Mouse (Mus musculus) hindbrain, embryonic 11.5 days (tissue): ENCODE results near the gene Rpl23. TPM values are rescaled to one million over a fixed set of nuclear protein-coding genes. Genes with fewer than 3 reads are reported as not detected.

Experiments
- ATAC-seq: fragments of 200-750 bp; cut with Nextera tagmentation; 2 replicates; pipeline ENCODE4 v1.8.0; 2017; ENCODE audit warnings: mild to moderate bottlenecking, moderate TSS enrichment, moderate library complexity; ENCODE audit not compliant: low FRiP score
- DNase-seq: peaks from one replicate; pipeline ENCODE4 v3.0.0-alpha.2; 2015; ENCODE audit warnings: low spot score
- H3K27ac ChIP-seq: fragments of 300-500 bp; sonication (generic); 2 replicates; pipeline ENCODE4 v1.5.1; 2014; ENCODE audit warnings: mild to moderate bottlenecking, low read depth, low read length
- H3K27me3 ChIP-seq: fragments of 300-500 bp; sonication (generic); 2 replicates; pipeline ENCODE4 v1.6.1; 2014; ENCODE audit warnings: mild to moderate bottlenecking, low read length, moderate library complexity, mixed read lengths; ENCODE audit not compliant: control insufficient read depth, insufficient read depth
- H3K36me3 ChIP-seq: fragments of 300-500 bp; sonication (generic); 2 replicates; pipeline ENCODE4 v1.6.1; 2014; ENCODE audit warnings: mild to moderate bottlenecking, low read length, moderate library complexity, mixed read lengths; ENCODE audit not compliant: control insufficient read depth, insufficient read depth
- H3K4me1 ChIP-seq: fragments of 300-500 bp; sonication (generic); replicated peaks from 2 replicates; pipeline ENCODE4 v1.6.1; 2014; ENCODE audit warnings: low read length, mixed read lengths; ENCODE audit not compliant: control insufficient read depth, insufficient read depth
- H3K4me2 ChIP-seq: fragments of 300-500 bp; sonication (generic); replicated peaks from 2 replicates; pipeline ENCODE4 v1.6.1; 2014; ENCODE audit warnings: mild to moderate bottlenecking, low read depth, low read length
- H3K4me3 ChIP-seq: fragments of 300-500 bp; sonication (generic); 2 replicates; pipeline ENCODE4 v1.5.1; 2014; ENCODE audit warnings: low read depth, low read length
- H3K9ac ChIP-seq: fragments of 300-500 bp; sonication (generic); 2 replicates; pipeline ENCODE4 v1.6.1; 2014; ENCODE audit warnings: low read depth, low read length
- H3K9me3 ChIP-seq: fragments of 300-500 bp; sonication (generic); 2 replicates; pipeline ENCODE4 v1.6.1; 2016; ENCODE audit warnings: low read length; ENCODE audit not compliant: control insufficient read depth
- WGBS: fragments of 180-500 bp; shearing (Covaris S2); extraction: QIAGEN DNeasy Blood & Tissue Kit; methylation state at CpG from one replicate; pipeline ENCODE4 v1.1.7; 2014; 5-methylcytosine and 5-hydroxymethylcytosine counted together
- polyA plus RNA-seq: library from polyadenylated mRNA; unstranded; fragments of >200 nt; fragmentation: Nextera tagmentation; extraction: Ambion mirVana; gene quantifications from 2 replicates; pipeline ENCODE4 v1.2.1, GENCODE M21; 2014

Rpl23 gene
- polyA plus RNA-seq, 1 experiment from 2014 or later, result 458 TPM

DNA sequence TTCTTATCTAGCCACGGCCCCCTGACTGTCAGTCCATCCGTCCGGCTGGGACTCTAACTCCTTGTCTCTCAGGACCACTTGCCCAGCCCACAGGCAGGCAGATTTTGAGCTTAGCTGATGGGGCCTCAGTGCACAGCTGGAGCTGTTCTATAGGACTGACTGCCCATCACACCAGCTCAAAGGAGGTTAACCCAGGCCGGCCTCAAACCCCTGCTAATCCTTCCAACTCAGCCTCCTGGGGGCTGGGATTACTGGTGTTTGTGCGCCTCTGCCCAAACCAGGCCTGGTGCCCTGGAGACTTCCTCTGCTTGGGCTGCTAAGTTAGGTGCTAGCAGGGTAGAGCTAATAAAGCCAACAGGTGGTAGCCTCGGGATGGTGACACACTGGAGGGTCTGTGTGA lies 35.8 kb upstream of the Rpl23 start:
- ATAC-seq (no peak), DNase-seq (peak; percentile 25)
- Histone ChIP-seq H3K9me3 (no peaks in the 10 kb centered on the region), H3K4me3 (no peak overlapping the region), H3K27ac (peak overlapping the region; percentile 83), H3K9ac (peak overlapping the region; percentile 65; the same call in 1 of the 2 replicates), H3K36me3 (no peaks in the 10 kb centered on the region), H3K4me2 (no peak overlapping the region), H3K4me1 (peaks cover 19% of the 10 kb centered on the region), H3K27me3 (no peaks in the 10 kb centered on the region)
- WGBS, result 40% methylated on average over 6 of the region's 6 CpGs

DNA sequence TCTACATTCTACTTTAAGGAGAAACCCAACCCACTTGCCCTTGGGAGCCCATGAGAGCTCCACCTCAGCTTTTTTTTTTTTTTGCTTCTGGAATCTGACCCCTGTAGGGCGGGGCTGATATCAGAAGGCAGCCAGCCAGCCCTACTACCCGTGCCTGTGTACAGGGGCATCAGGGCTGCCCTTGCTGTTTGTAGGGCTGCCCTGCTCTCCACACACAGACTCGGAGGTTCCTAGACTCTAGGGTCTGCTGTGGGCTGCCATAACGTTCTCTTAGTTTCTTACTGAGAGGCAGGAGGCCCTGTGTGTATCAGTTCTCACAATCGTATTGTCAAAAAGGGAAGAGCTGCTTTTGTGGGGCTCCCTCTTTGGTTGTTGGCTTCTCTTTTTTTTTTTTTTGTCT lies 35.1 kb upstream of the Rpl23 start:
- peaks cover 25% of the 10 kb centered on the region for H3K4me1 ChIP-seq
- H3K27ac ChIP-seq, result 0 out of 2 replicates have a peak overlapping the region, but pooled peaks have one; percentile 47
- no peaks in the 10 kb centered on the region for H3K9me3 ChIP-seq
- no peak for DNase-seq
- WGBS, result 38% methylated on average over 5 of the region's 5 CpGs
- H3K4me3 ChIP-seq, result no peak overlapping the region
- H3K27me3 ChIP-seq, result no peaks in the 10 kb centered on the region
- H3K4me2 ChIP-seq, result no peak overlapping the region
- no peaks in the 10 kb centered on the region for H3K36me3 ChIP-seq
- H3K9ac ChIP-seq, result no peak overlapping the region
- ATAC-seq, result no peak

- H3K27me3 ChIP-seq, result no peaks in the 10 kb centered on the region
- H3K9ac ChIP-seq, result no peak overlapping the region
- no peak overlapping the region for H3K27ac ChIP-seq
- 57% methylated on average over 9 of the region's 9 CpGs for WGBS
- no peaks in the 10 kb centered on the region for H3K36me3 ChIP-seq
- H3K4me3 ChIP-seq, result no peak overlapping the region
- H3K4me2 ChIP-seq, result no peak overlapping the region
- H3K4me1 ChIP-seq, result peaks cover 28% of the 10 kb centered on the region
- DNase-seq, result no peak
- no peaks in the 10 kb centered on the region for H3K9me3 ChIP-seq
- ATAC-seq, result no peak
These were observed 34.7 kb upstream of the Rpl23 start for GRCm38 (mm10) chr11:97816916-97817315.

GRCm38 (mm10) chr11:97816176-97816575 lies 33.9 kb upstream of the Rpl23 start:
- H3K9ac ChIP-seq, result no peak overlapping the region
- H3K4me3 ChIP-seq, result no peak overlapping the region
- no peaks in the 10 kb centered on the region for H3K27me3 ChIP-seq
- WGBS, result 79% methylated on average over 5 of the region's 5 CpGs
- no peak for DNase-seq
- no peak for ATAC-seq
- no peaks in the 10 kb centered on the region for H3K36me3 ChIP-seq
- no peaks in the 10 kb centered on the region for H3K9me3 ChIP-seq
- peaks cover 34% of the 10 kb centered on the region for H3K4me1 ChIP-seq
- no peak overlapping the region for H3K4me2 ChIP-seq
- no peak overlapping the region for H3K27ac ChIP-seq

GRCm38 (mm10) chr11:97815736-97816135 lies 33.5 kb upstream of the Rpl23 start:
- Histone ChIP-seq H3K4me2 (no peak overlapping the region), H3K27me3 (no peaks in the 10 kb centered on the region), H3K9me3 (no peaks in the 10 kb centered on the region), H3K27ac (0 out of 2 replicates have a peak overlapping the region, but pooled peaks have one; percentile 0), H3K9ac (no peak overlapping the region), H3K4me1 (peaks cover 34% of the 10 kb centered on the region), H3K4me3 (no peak overlapping the region), H3K36me3 (no peaks in the 10 kb centered on the region)
- WGBS, result 76% methylated on average over 11 of the region's 11 CpGs
- DNase-seq, result no peak
- ATAC-seq, result no peak

DNA sequence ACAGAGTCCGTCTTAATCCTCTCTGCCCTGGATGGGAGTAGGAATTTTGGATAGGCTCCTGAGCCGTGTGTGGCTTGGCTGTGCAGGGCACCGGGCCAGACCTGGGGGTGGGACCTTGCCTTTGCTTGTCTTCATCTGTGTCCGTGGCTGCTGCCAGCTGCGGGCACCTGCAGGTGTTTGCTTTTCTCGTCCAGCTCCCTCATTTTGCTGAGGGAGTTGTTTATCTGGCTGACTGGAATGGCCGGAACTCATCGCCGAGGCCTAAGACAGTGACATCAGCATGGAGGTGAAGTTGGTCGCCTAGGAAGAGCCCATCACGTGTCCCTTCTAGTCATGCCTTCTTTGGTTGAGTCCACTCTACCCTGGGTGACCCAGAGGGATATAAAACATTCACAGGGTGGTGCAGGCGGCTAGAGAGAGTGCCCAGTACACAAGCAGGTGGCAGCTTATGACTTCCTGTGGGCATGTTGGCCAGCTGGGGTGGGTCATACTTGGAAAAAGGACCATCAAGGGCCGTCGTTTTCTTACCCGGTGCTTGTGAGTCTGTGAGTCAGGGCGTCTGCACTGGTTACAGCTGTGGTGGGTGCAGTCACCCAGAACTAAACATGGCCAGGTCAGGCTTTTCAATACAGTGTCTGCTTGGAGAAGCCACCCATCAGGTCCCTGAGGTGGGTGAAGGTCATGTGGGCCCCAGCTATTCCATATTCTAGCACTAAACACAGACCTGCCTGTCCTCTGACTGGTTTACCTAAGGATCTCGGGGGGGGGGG lies 31.7 kb upstream of the Rpl23 start:
- Histone ChIP-seq H3K9me3 (no peaks in the 10 kb centered on the region), H3K36me3 (0 out of 2 replicates have a peak, but pooled peaks cover 1% of the 10 kb centered on the region), H3K9ac (no peak overlapping the region), H3K4me3 (no peak overlapping the region), H3K27me3 (no peaks in the 10 kb centered on the region), H3K27ac (peak overlapping the region; percentile 89), H3K4me2 (no peak overlapping the region), H3K4me1 (peaks cover 38% of the 10 kb centered on the region)
- DNase-seq (no peak), ATAC-seq (no peak)
- WGBS, result 82% methylated on average over 16 of the region's 17 CpGs

DNA sequence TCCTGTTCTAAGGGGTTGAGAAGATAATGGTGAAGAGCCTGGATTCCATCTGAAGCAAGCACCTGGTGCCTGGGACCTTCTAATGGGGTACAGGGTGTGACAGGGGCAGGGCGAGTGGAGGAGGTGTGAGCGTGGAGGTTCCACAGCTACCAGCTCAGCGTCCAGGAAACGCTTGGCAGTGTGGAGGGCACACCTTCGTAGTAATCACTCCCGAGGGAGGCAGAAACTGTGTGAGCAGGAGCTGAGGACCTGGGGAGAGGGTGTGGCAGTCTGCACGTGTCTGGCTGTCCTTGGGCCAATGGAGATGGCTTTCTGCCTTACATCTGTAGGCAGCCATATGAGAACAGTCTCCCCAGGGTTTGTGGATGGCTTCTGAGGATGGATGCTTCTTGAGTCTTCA lies 30.8 kb upstream of the Rpl23 start:
- no peaks in the 10 kb centered on the region for H3K9me3 ChIP-seq
- H3K36me3 ChIP-seq, result 0 out of 2 replicates have a peak, but pooled peaks cover 3% of the 10 kb centered on the region
- WGBS, result 60% methylated on average over 7 of the region's 7 CpGs
- no peak overlapping the region for H3K4me3 ChIP-seq
- peaks cover 37% of the 10 kb centered on the region for H3K4me1 ChIP-seq
- peak overlapping the region; percentile 28 for H3K4me2 ChIP-seq
- peak overlapping the region; percentile 45 for H3K9ac ChIP-seq
- no peaks in the 10 kb centered on the region for H3K27me3 ChIP-seq
- ATAC-seq (peak; percentile 22; the same call in 1 of the 2 replicates), DNase-seq (no peak)
- H3K27ac ChIP-seq, result peak overlapping the region; percentile 89

GRCm38 (mm10) chr11:97812491-97812921 lies 30.3 kb upstream of the Rpl23 start:
- H3K27me3 ChIP-seq, result no peaks in the 10 kb centered on the region

More at GRCm38 (mm10) chr11:97812491-97812921, 30.3 kb upstream of the Rpl23 start:
- WGBS, result 16% methylated on average over 3 of the region's 3 CpGs
- Histone ChIP-seq H3K36me3 (0 out of 2 replicates have a peak, but pooled peaks cover 3% of the 10 kb centered on the region), H3K9me3 (no peaks in the 10 kb centered on the region), H3K4me3 (no peak overlapping the region), H3K27ac (peak overlapping the region; percentile 89), H3K4me1 (peaks cover 37% of the 10 kb centered on the region), H3K9ac (peak overlapping the region; percentile 45), H3K4me2 (peak overlapping the region; percentile 28)
- ATAC-seq, result peak; percentile 87
- peak; percentile 75 for DNase-seq
